Mouse (Mus musculus) embryonic facial prominence, embryonic 14.5 days (tissue): ENCODE results near the gene Olfr1508. TPM values are rescaled to one million over a fixed set of nuclear protein-coding genes. Genes with fewer than 3 reads are reported as not detected.
A peak's percentile ranks its signal among the peaks of the same experiment; 100 is the strongest.
"Not testable (repeated sequence)": the region's sequence is repeated elsewhere in the genome, so short reads cannot be mapped to it uniquely, and the experiment has no call there.

Experiments used
- ATAC-seq: fragments of 200-750 bp; cut with Nextera tagmentation; 2 replicates; pipeline ENCODE4 v1.8.0; 2017; ENCODE audit warnings: low read depth, moderate number of reproducible peaks, moderate TSS enrichment
- DNase-seq: peaks from one replicate; pipeline ENCODE4 v3.0.0-alpha.2; 2015; ENCODE audit warnings: low spot score
- H3K27ac ChIP-seq: fragments of 300-500 bp; sonication (generic); replicated peaks from 2 replicates; pipeline ENCODE4 v1.5.1; 2014; ENCODE audit warnings: low read depth, mild to moderate bottlenecking, low read length, moderate library complexity
- H3K27me3 ChIP-seq: fragments of 300-500 bp; sonication (generic); replicated peaks from 2 replicates; pipeline ENCODE4 v1.6.1; 2014; ENCODE audit warnings: low read length; ENCODE audit not compliant: control insufficient read depth, insufficient read depth
- H3K36me3 ChIP-seq: fragments of 300-500 bp; sonication (generic); 2 replicates; pipeline ENCODE4 v1.6.1; 2014; ENCODE audit warnings: low read length, mixed read lengths; ENCODE audit not compliant: control insufficient read depth, insufficient read depth
- H3K4me1 ChIP-seq: fragments of 300-500 bp; sonication (generic); 2 replicates; pipeline ENCODE4 v1.6.1; 2014; ENCODE audit warnings: antibody characterized with exemption, low read length; ENCODE audit not compliant: control insufficient read depth, insufficient read depth
- H3K4me2 ChIP-seq: fragments of 300-500 bp; sonication (generic); 2 replicates; pipeline ENCODE4 v1.6.1; 2014; ENCODE audit warnings: low read depth, mild to moderate bottlenecking, low read length, moderate library complexity, mixed read lengths
- H3K4me3 ChIP-seq: fragments of 300-500 bp; sonication (generic); 2 replicates; pipeline ENCODE4 v1.5.1; 2014; ENCODE audit warnings: low read depth, mild to moderate bottlenecking, low read length
- H3K9ac ChIP-seq: fragments of 300-500 bp; sonication (generic); 2 replicates; pipeline ENCODE4 v1.6.1; 2014; ENCODE audit warnings: low read depth, mild to moderate bottlenecking, low read length, moderate library complexity, mixed read lengths
- H3K9me3 ChIP-seq: fragments of 300-500 bp; sonication (generic); 2 replicates; pipeline ENCODE4 v1.6.1; 2016; ENCODE audit warnings: low read length; ENCODE audit not compliant: control insufficient read depth
- WGBS: fragments of 180-500 bp; shearing (Covaris S2); extraction: QIAGEN DNeasy Blood & Tissue Kit; methylation state at CpG from one replicate; pipeline ENCODE4 v1.1.7; 2014; 5-methylcytosine and 5-hydroxymethylcytosine counted together
- polyA plus RNA-seq: library from polyadenylated mRNA; unstranded; fragments of >200 nt; fragmentation: Nextera tagmentation; extraction: Ambion mirVana; gene quantifications from 2 replicates; pipeline ENCODE4 v1.2.1, GENCODE M21; 2014

Gene Olfr1508
- not detected in 2 replicates for polyA plus RNA-seq

- no peak within 1 kb of the TSS for H3K4me2 ChIP-seq
- DNase-seq (no peak), ATAC-seq (no peak)
- no peaks in the 10 kb centered on the region for H3K9me3 ChIP-seq
- no peaks in the 10 kb centered on the region for H3K4me1 ChIP-seq
- H3K9ac ChIP-seq, result no peak within 1 kb of the TSS
- H3K27me3 ChIP-seq, result no peaks in the 10 kb centered on the region
- no peak within 1 kb of the TSS for H3K27ac ChIP-seq
- no peak within 1 kb of the TSS for H3K4me3 ChIP-seq
- 66% methylated on average over 2 of the region's 2 CpGs for WGBS
- H3K36me3 ChIP-seq, result no peaks in the 10 kb centered on the region
These were observed at the start of gene Olfr1508 for GRCm38 (mm10) chr14:52467395-52467794. Gene Olfr1508 (minus strand): TSS chr14:52467495.

- no peak within 1 kb of the TSS for H3K4me2 ChIP-seq
- no peaks in the 10 kb centered on the region for H3K27me3 ChIP-seq
- no peak for ATAC-seq
- 67% methylated on average over 4 of the region's 4 CpGs for WGBS
- DNase-seq, result peak; percentile 28
- no peaks in the 10 kb centered on the region for H3K9me3 ChIP-seq
- no peaks in the 10 kb centered on the region for H3K36me3 ChIP-seq
- no peak within 1 kb of the TSS for H3K4me3 ChIP-seq
- H3K27ac ChIP-seq, result no peak within 1 kb of the TSS
- H3K9ac ChIP-seq, result no peak within 1 kb of the TSS
- H3K4me1 ChIP-seq, result no peaks in the 10 kb centered on the region
These were observed 28.2 kb upstream of the Olfr1508 start, which contains the start of gene Olfr1507 for GRCm38 (mm10) chr14:52495516-52495915. Gene Olfr1507 (minus strand): TSS chr14:52495749.

- H3K27me3 ChIP-seq, result no peaks in the 10 kb centered on the region
- no peaks in the 10 kb centered on the region for H3K36me3 ChIP-seq
- DNase-seq (no peak), ATAC-seq (no peak)
- H3K9ac ChIP-seq, result no peak overlapping the region
- no peak overlapping the region for H3K27ac ChIP-seq
- H3K4me1 ChIP-seq, result no peaks in the 10 kb centered on the region
- H3K4me2 ChIP-seq, result no peak overlapping the region
- no peak overlapping the region for H3K4me3 ChIP-seq
- H3K9me3 ChIP-seq, result no peaks in the 10 kb centered on the region
- WGBS, result 77% methylated on average over 1 of the region's 1 CpGs
These were observed 1.6 kb downstream of the Olfr1508 start for GRCm38 (mm10) chr14:52465738-52466137.

GRCm38 (mm10) chr14:52461928-52462327 is 5.4 kb downstream of the Olfr1508 start:
- H3K4me3 ChIP-seq, result no peak overlapping the region
- no peak for ATAC-seq
- no peak overlapping the region for H3K4me2 ChIP-seq
- no peak overlapping the region for H3K27ac ChIP-seq
- H3K9me3 ChIP-seq, result peaks cover 5% of the 10 kb centered on the region; the same call in 1 of the 2 replicates
- H3K4me1 ChIP-seq, result no peaks in the 10 kb centered on the region
- no peak for DNase-seq
- no peaks in the 10 kb centered on the region for H3K27me3 ChIP-seq
- H3K36me3 ChIP-seq, result no peaks in the 10 kb centered on the region
- no peak overlapping the region for H3K9ac ChIP-seq

GRCm38 (mm10) chr14:52451138-52451537 is 16.2 kb downstream of the Olfr1508 start:
- Histone ChIP-seq H3K27me3 (no peaks in the 10 kb centered on the region), H3K9me3 (no peaks in the 10 kb centered on the region), H3K36me3 (no peaks in the 10 kb centered on the region), H3K4me2 (no peak overlapping the region), H3K27ac (no peak overlapping the region), H3K9ac (no peak overlapping the region), H3K4me1 (no peaks in the 10 kb centered on the region), H3K4me3 (no peak overlapping the region)
- DNase-seq (no peak), ATAC-seq (no peak)
- WGBS, result 84% methylated on average over 8 of the region's 8 CpGs

- H3K9ac ChIP-seq, result no peak within 1 kb of the TSS
- DNase-seq (no peak), ATAC-seq (no peak)
- H3K4me2 ChIP-seq, result no peak within 1 kb of the TSS
- no peaks in the 10 kb centered on the region for H3K36me3 ChIP-seq
- no peaks in the 10 kb centered on the region for H3K9me3 ChIP-seq
- no peak within 1 kb of the TSS for H3K27ac ChIP-seq
- H3K27me3 ChIP-seq, result no peaks in the 10 kb centered on the region
- H3K4me3 ChIP-seq, result no peak within 1 kb of the TSS
- H3K4me1 ChIP-seq, result no peaks in the 10 kb centered on the region
These were observed 24.6 kb downstream of the Olfr1508 start, which contains the start of gene Olfr1509 for GRCm38 (mm10) chr14:52442690-52443089. Gene Olfr1509 (plus strand): TSS chr14:52442990.

- H3K4me3 ChIP-seq, result no peak overlapping the region
- H3K9me3 ChIP-seq, result no peaks in the 10 kb centered on the region
- H3K36me3 ChIP-seq, result no peaks in the 10 kb centered on the region
- ATAC-seq, result no peak
- DNase-seq, result no peak
- H3K4me2 ChIP-seq, result no peak overlapping the region
- H3K27me3 ChIP-seq, result no peaks in the 10 kb centered on the region
- H3K9ac ChIP-seq, result no peak overlapping the region
- WGBS, result 87% methylated on average over 1 of the region's 1 CpGs
- no peak overlapping the region for H3K27ac ChIP-seq
- H3K4me1 ChIP-seq, result no peaks in the 10 kb centered on the region
These were observed 39.6 kb downstream of the Olfr1508 start for GRCm38 (mm10) chr14:52427686-52428085.

- DNase-seq, result no peak
- H3K27ac ChIP-seq, result no peak within 1 kb of the TSS
- H3K4me2 ChIP-seq, result no peak within 1 kb of the TSS
- H3K9me3 ChIP-seq, result no peaks in the 10 kb centered on the region
- ATAC-seq, result no peak
- WGBS, result 81% methylated on average over 3 of the region's 3 CpGs
- no peak within 1 kb of the TSS for H3K9ac ChIP-seq
- H3K36me3 ChIP-seq, result no peaks in the 10 kb centered on the region
- H3K27me3 ChIP-seq, result no peaks in the 10 kb centered on the region
- H3K4me3 ChIP-seq, result no peak within 1 kb of the TSS
- no peaks in the 10 kb centered on the region for H3K4me1 ChIP-seq
These were observed 53.0 kb downstream of the Olfr1508 start, which contains the start of gene Olfr1510 for GRCm38 (mm10) chr14:52414273-52414672. Gene Olfr1510 (minus strand): TSS chr14:52414373.

GRCm38 (mm10) chr14:52410142-52410919 is 57.0 kb downstream of the Olfr1508 start:
- H3K27ac ChIP-seq, H3K36me3 ChIP-seq, H3K9me3 ChIP-seq, H3K4me3 ChIP-seq, H3K4me1 ChIP-seq, DNase-seq, H3K4me2 ChIP-seq, H3K9ac ChIP-seq, H3K27me3 ChIP-seq, ATAC-seq: not testable (repeated sequence)
- 78% methylated on average over 7 of the region's 10 CpGs for WGBS
